Mouse (Mus musculus) lung, embryonic 14.5 days (tissue): ENCODE data around the gene Rnase4. TPM values are rescaled to one million over a fixed set of nuclear protein-coding genes. Genes with fewer than 3 reads are reported as not detected.

Experiments used
- ATAC-seq: fragments of 200-750 bp; cut with Nextera tagmentation; 2 replicates; pipeline ENCODE4 v1.8.0; 2017; ENCODE audit warnings: mild to moderate bottlenecking, moderate TSS enrichment, moderate library complexity; ENCODE audit not compliant: insufficient read depth
- DNase-seq: peaks from one replicate; pipeline ENCODE4 v3.0.0-alpha.2; 2015
- H3K27ac ChIP-seq: fragments of 300-500 bp; sonication (generic); 2 replicates; pipeline ENCODE4 v1.5.1; 2014; ENCODE audit warnings: low read depth, mild to moderate bottlenecking, moderate library complexity
- H3K27me3 ChIP-seq: fragments of 300-500 bp; sonication (generic); 2 replicates; pipeline ENCODE4 v1.6.1; 2014; ENCODE audit warnings: low read length, control low read depth; ENCODE audit not compliant: insufficient read depth
- H3K36me3 ChIP-seq: fragments of 300-500 bp; sonication (generic); 2 replicates; pipeline ENCODE4 v1.6.1; 2014; ENCODE audit warnings: control low read depth; ENCODE audit not compliant: insufficient read depth
- H3K4me1 ChIP-seq: fragments of 300-500 bp; sonication (generic); 2 replicates; pipeline ENCODE4 v1.6.1; 2014; ENCODE audit warnings: antibody characterized with exemption, control low read depth; ENCODE audit not compliant: insufficient read depth
- H3K4me2 ChIP-seq: fragments of 300-500 bp; sonication (generic); 2 replicates; pipeline ENCODE4 v1.6.1; 2014; ENCODE audit warnings: mild to moderate bottlenecking
- H3K4me3 ChIP-seq: fragments of 300-500 bp; sonication (generic); 2 replicates; pipeline ENCODE4 v1.5.1; 2014; ENCODE audit warnings: low read depth, low read length
- H3K9ac ChIP-seq: fragments of 300-500 bp; sonication (generic); 2 replicates; pipeline ENCODE4 v1.6.1; 2014
- H3K9me3 ChIP-seq: fragments of 300-500 bp; sonication (generic); 2 replicates; pipeline ENCODE4 v1.6.1; 2016; ENCODE audit warnings: low read depth, low read length, control low read depth
- CTCF ChIP-seq: IDR thresholded peaks from 2 replicates; pipeline ENCODE4 v1.5.1; 2016; ENCODE audit warnings: antibody characterized with exemption, low read depth
- WGBS: fragments of 180-500 bp; shearing (Covaris S2); extraction: QIAGEN DNeasy Blood & Tissue Kit; methylation state at CpG from one replicate; pipeline ENCODE4 v1.1.7; 2014; 5-methylcytosine and 5-hydroxymethylcytosine counted together
- polyA plus RNA-seq: library from polyadenylated mRNA; unstranded; fragments of >200 nt; fragmentation: Nextera tagmentation; extraction: Ambion mirVana; gene quantifications from 2 replicates; pipeline ENCODE4 v1.2.1, GENCODE M21; 2014

The Rnase4 gene
- polyA plus RNA-seq, 1 experiment from 2014 or later = 27.6 TPM

GRCm38 (mm10) chr14:51081035-51081434 lies 9.8 kb upstream of the Rnase4 start:
- no peaks in the 10 kb centered on the region for H3K9me3 ChIP-seq
- no peak overlapping the region for H3K9ac ChIP-seq
- TF ChIP-seq CTCF = no peak
- no peaks in the 10 kb centered on the region for H3K27me3 ChIP-seq
- DNase-seq (no peak), ATAC-seq (no peak)
- H3K36me3 ChIP-seq = no peaks in the 10 kb centered on the region
- H3K4me2 ChIP-seq = no peak overlapping the region
- H3K4me1 ChIP-seq = peaks cover 4% of the 10 kb centered on the region; the same call in 1 of the 2 replicates
- no peak overlapping the region for H3K4me3 ChIP-seq
- H3K27ac ChIP-seq = no peak overlapping the region
- 74% methylated on average over 2 of the region's 2 CpGs for WGBS

GRCm38 (mm10) chr14:51082599-51083581 lies 8.0 kb upstream of the Rnase4 start:
- Histone ChIP-seq H3K4me3 (peak overlapping the region; percentile 57), H3K9me3 (no peaks in the 10 kb centered on the region), H3K27ac (no peak overlapping the region), H3K4me1 (peaks cover 4% of the 10 kb centered on the region; the same call in 1 of the 2 replicates), H3K36me3 (no peaks in the 10 kb centered on the region), H3K4me2 (peak overlapping the region; percentile 73), H3K27me3 (no peaks in the 10 kb centered on the region), H3K9ac (peak overlapping the region; percentile 49)
- DNase-seq = peak; percentile 89
- 3% methylated on average over 40 of the region's 40 CpGs for WGBS
- peak; percentile 81 for ATAC-seq
- TF ChIP-seq CTCF = no peak

- H3K9me3 ChIP-seq = no peaks in the 10 kb centered on the region
- no peak overlapping the region for H3K27ac ChIP-seq
- peaks cover 4% of the 10 kb centered on the region; the same call in 1 of the 2 replicates for H3K4me1 ChIP-seq
- no peak for ATAC-seq
- H3K27me3 ChIP-seq = no peaks in the 10 kb centered on the region
- no peak for DNase-seq
- 7% methylated on average over 7 of the region's 7 CpGs for WGBS
- no peak overlapping the region for H3K9ac ChIP-seq
- H3K4me3 ChIP-seq = peak overlapping the region; percentile 57
- no peaks in the 10 kb centered on the region for H3K36me3 ChIP-seq
- H3K4me2 ChIP-seq = peak overlapping the region; percentile 73
- no peak for TF ChIP-seq CTCF
These were observed 7.1 kb upstream of the Rnase4 start for GRCm38 (mm10) chr14:51083805-51084204.

GRCm38 (mm10) chr14:51085086-51085485 lies 5.8 kb upstream of the Rnase4 start:
- no peak for ATAC-seq
- no peak for TF ChIP-seq CTCF
- no peaks in the 10 kb centered on the region for H3K36me3 ChIP-seq

GRCm38 (mm10) chr14:51085911-51086310 lies 5.0 kb upstream of the Rnase4 start:
- no peaks in the 10 kb centered on the region for H3K36me3 ChIP-seq
- no peak overlapping the region for H3K27ac ChIP-seq
- ATAC-seq (no peak), DNase-seq (no peak)
- no peak overlapping the region for H3K9ac ChIP-seq
- TF ChIP-seq CTCF = no peak
- 76% methylated on average over 4 of the region's 4 CpGs for WGBS
- no peak overlapping the region for H3K4me3 ChIP-seq
- no peaks in the 10 kb centered on the region for H3K9me3 ChIP-seq
- no peak overlapping the region for H3K4me2 ChIP-seq
- peaks cover 4% of the 10 kb centered on the region; the same call in 1 of the 2 replicates for H3K4me1 ChIP-seq
- no peaks in the 10 kb centered on the region for H3K27me3 ChIP-seq

More at GRCm38 (mm10) chr14:51085086-51085485, 5.8 kb upstream of the Rnase4 start:
- Histone ChIP-seq H3K4me2 (no peak overlapping the region), H3K9ac (no peak overlapping the region), H3K9me3 (no peaks in the 10 kb centered on the region), H3K4me1 (peaks cover 4% of the 10 kb centered on the region; the same call in 1 of the 2 replicates), H3K4me3 (no peak overlapping the region), H3K27me3 (no peaks in the 10 kb centered on the region), H3K27ac (no peak overlapping the region)
- 78% methylated on average over 2 of the region's 2 CpGs for WGBS
- DNase-seq = no peak

- no peak for TF ChIP-seq CTCF
- H3K9ac ChIP-seq = peak overlapping the region; percentile 52
- no peak for ATAC-seq
These were observed 3.1 kb upstream of the Rnase4 start for GRCm38 (mm10) chr14:51087762-51088161.

More at GRCm38 (mm10) chr14:51087762-51088161, 3.1 kb upstream of the Rnase4 start:
- Histone ChIP-seq H3K36me3 (no peaks in the 10 kb centered on the region), H3K4me2 (peak overlapping the region; percentile 82), H3K9me3 (no peaks in the 10 kb centered on the region), H3K27me3 (no peaks in the 10 kb centered on the region), H3K4me3 (peak overlapping the region; percentile 59), H3K27ac (0 out of 2 replicates have a peak overlapping the region, but pooled peaks have one; percentile 46), H3K4me1 (0 out of 2 replicates have a peak, but pooled peaks cover 8% of the 10 kb centered on the region)
- WGBS = 7% methylated on average over 9 of the region's 9 CpGs
- peak; percentile 62 for DNase-seq
